Mouse (Mus musculus) midbrain, embryonic 14.5 days (tissue): ENCODE measurements around the gene Vezt. TPM values are rescaled to one million over a fixed set of nuclear protein-coding genes. Genes with fewer than 3 reads are reported as not detected.

Experiments used
- ATAC-seq: fragments of 200-750 bp; cut with Nextera tagmentation; 2 replicates; pipeline ENCODE4 v1.8.0; 2017; ENCODE audit warnings: moderate number of reproducible peaks, moderate library complexity; ENCODE audit not compliant: low FRiP score, low TSS enrichment
- DNase-seq: peaks from one replicate; pipeline ENCODE4 v3.0.0-alpha.2; 2015
- H3K27ac ChIP-seq: fragments of 300-500 bp; sonication (generic); replicated peaks from 2 replicates; pipeline ENCODE4 v1.5.1; 2014; ENCODE audit warnings: mild to moderate bottlenecking, low read depth, low read length, moderate library complexity
- H3K27me3 ChIP-seq: fragments of 300-500 bp; sonication (generic); 2 replicates; pipeline ENCODE4 v1.6.1; 2014; ENCODE audit warnings: low read length, control low read depth, mixed read lengths; ENCODE audit not compliant: control insufficient read depth, insufficient read depth
- H3K36me3 ChIP-seq: fragments of 300-500 bp; sonication (generic); 2 replicates; pipeline ENCODE4 v1.6.1; 2014; ENCODE audit warnings: low read length, control low read depth; ENCODE audit not compliant: control insufficient read depth, insufficient read depth
- H3K4me1 ChIP-seq: fragments of 300-500 bp; sonication (generic); 2 replicates; pipeline ENCODE4 v1.6.1; 2014; ENCODE audit warnings: mild to moderate bottlenecking, antibody characterized with exemption, low read length, control low read depth; ENCODE audit not compliant: control insufficient read depth, insufficient read depth
- H3K4me2 ChIP-seq: fragments of 300-500 bp; sonication (generic); 2 replicates; pipeline ENCODE4 v1.6.1; 2014; ENCODE audit warnings: mild to moderate bottlenecking, low read length, moderate library complexity
- H3K4me3 ChIP-seq: fragments of 300-500 bp; sonication (generic); replicated peaks from 2 replicates; pipeline ENCODE4 v1.5.1; 2014; ENCODE audit warnings: low read depth, low read length
- H3K9ac ChIP-seq: fragments of 300-500 bp; sonication (generic); replicated peaks from 2 replicates; pipeline ENCODE4 v1.6.1; 2014; ENCODE audit warnings: mild to moderate bottlenecking, low read length, moderate library complexity
- H3K9me3 ChIP-seq: fragments of 300-500 bp; sonication (generic); 2 replicates; pipeline ENCODE4 v1.6.1; 2016; ENCODE audit warnings: low read length, control low read depth, mixed read lengths; ENCODE audit not compliant: control insufficient read depth
- WGBS: fragments of 180-500 bp; shearing (Covaris S2); extraction: QIAGEN DNeasy Blood & Tissue Kit; methylation state at CpG from one replicate; pipeline ENCODE4 v1.1.7; 2014; 5-methylcytosine and 5-hydroxymethylcytosine counted together
- polyA plus RNA-seq: library from polyadenylated mRNA; unstranded; fragments of >200 nt; fragmentation: Nextera tagmentation; extraction: Ambion mirVana; gene quantifications from 2 replicates; pipeline ENCODE4 v1.2.1, GENCODE M21; 2014

Gene Vezt
- polyA plus RNA-seq, 1 experiment from 2014 or later: 74.8 TPM

- WGBS: 68% methylated on average over 3 of the region's 3 CpGs
- no peak for ATAC-seq
- Histone ChIP-seq H3K4me2 (no peak overlapping the region), H3K36me3 (no peaks in the 10 kb centered on the region), H3K27me3 (no peaks in the 10 kb centered on the region), H3K4me1 (no peaks in the 10 kb centered on the region), H3K9me3 (no peaks in the 10 kb centered on the region), H3K9ac (no peak overlapping the region), H3K27ac (no peak overlapping the region), H3K4me3 (no peak overlapping the region)
- DNase-seq: no peak
These were observed 31.3 kb upstream of the Vezt start for GRCm38 (mm10) chr10:94066896-94067295.

DNA sequence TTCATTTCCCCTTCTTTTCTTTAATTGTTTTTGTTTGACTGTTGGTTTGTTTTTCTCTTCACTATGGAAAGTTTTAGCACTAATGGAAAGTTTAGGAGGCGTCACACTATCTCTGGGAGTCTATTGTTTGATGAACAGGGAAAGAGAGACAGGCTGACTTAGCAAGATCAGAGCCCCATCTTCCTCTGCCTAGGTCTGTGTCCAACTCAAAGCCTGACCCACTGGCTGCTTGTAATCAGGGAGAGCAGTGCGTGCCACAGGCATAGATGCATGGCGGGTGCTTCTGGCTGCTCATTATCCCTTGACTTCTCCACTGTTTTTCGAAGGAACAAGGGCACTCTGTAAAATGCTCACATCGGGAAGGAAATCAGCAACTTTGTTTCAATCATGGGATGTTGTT is 26.7 kb upstream of the Vezt start:
- no peak overlapping the region for H3K27ac ChIP-seq
- ATAC-seq (no peak), DNase-seq (no peak)
- H3K9ac ChIP-seq: no peak overlapping the region
- H3K36me3 ChIP-seq: no peaks in the 10 kb centered on the region
- no peak overlapping the region for H3K4me3 ChIP-seq
- no peaks in the 10 kb centered on the region for H3K4me1 ChIP-seq
- 61% methylated on average over 5 of the region's 5 CpGs for WGBS
- H3K4me2 ChIP-seq: no peak overlapping the region
- H3K9me3 ChIP-seq: no peaks in the 10 kb centered on the region
- H3K27me3 ChIP-seq: no peaks in the 10 kb centered on the region

DNA sequence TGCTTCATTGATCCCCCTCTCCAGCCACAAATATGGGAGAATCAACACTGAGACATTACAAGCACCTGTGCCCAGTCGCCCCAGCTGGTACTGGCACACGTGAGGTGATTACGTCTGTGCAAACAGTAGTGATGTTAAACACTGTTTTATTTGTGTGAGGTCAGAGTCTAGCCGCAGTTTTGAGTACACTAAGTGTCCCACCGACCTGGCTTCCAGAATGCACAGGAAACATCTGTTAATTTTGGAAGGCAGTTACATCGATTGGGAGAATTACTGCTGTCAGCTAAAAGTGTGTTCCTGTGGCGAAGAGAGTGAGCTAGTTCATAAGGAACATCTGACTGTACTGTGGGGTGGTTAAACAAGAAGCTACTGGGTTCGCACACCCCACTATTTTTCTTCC is 24.6 kb upstream of the Vezt start:
- no peaks in the 10 kb centered on the region for H3K36me3 ChIP-seq
- H3K4me2 ChIP-seq: no peak overlapping the region
- ATAC-seq (no peak), DNase-seq (no peak)
- H3K9me3 ChIP-seq: no peaks in the 10 kb centered on the region
- no peak overlapping the region for H3K27ac ChIP-seq
- no peak overlapping the region for H3K9ac ChIP-seq
- no peak overlapping the region for H3K4me3 ChIP-seq
- H3K4me1 ChIP-seq: no peaks in the 10 kb centered on the region
- 92% methylated on average over 8 of the region's 8 CpGs for WGBS
- no peaks in the 10 kb centered on the region for H3K27me3 ChIP-seq

DNA sequence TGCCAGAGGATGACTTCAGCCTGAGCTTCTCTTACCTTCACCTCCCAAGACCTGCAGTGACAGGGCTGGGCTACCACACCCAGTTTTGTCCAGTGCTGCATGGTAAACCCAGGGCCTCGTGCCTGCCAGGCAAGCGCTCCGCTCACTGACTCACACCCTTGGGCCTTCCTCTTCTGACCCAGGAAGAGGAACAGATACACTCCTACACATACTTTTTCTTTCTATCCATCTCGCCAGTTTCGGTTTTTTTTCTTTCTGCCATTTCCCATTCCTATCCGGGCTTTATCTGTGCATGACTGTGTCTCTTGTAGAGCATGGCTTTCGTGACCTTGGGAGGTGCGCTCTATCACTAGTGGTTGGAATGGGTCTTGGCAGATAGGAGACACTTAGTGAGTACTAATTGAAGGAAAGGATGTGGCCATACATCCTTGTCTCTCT is 24.0 kb upstream of the Vezt start:
- no peak overlapping the region for H3K4me3 ChIP-seq
- H3K4me2 ChIP-seq: no peak overlapping the region
- no peak overlapping the region for H3K27ac ChIP-seq
- no peaks in the 10 kb centered on the region for H3K9me3 ChIP-seq
- no peaks in the 10 kb centered on the region for H3K36me3 ChIP-seq
- WGBS: 95% methylated on average over 8 of the region's 8 CpGs
- DNase-seq (no peak), ATAC-seq (no peak)
- H3K9ac ChIP-seq: no peak overlapping the region
- no peaks in the 10 kb centered on the region for H3K4me1 ChIP-seq
- H3K27me3 ChIP-seq: no peaks in the 10 kb centered on the region

DNA sequence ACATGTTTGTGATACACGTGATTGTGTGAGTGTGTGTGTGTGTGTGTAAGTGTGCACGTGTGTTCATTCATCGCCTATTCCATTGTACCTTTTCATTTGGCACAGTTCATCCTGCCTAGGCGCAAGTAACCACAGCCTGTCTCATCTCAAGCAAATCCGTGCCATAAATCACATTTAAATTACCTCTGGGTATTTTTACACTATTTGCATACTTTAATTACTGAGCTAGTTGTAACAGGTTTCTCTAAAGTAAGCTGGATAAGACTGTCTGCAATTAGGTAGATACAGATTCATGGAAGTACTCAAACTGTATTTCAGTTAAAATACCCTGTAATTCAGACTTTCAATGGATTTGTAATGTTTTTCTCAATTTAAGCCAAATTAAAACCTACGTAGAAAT is 20.9 kb upstream of the Vezt start:
- DNase-seq (no peak), ATAC-seq (no peak)
- H3K4me3 ChIP-seq: no peak overlapping the region
- no peaks in the 10 kb centered on the region for H3K36me3 ChIP-seq
- no peaks in the 10 kb centered on the region for H3K9me3 ChIP-seq
- no peak overlapping the region for H3K27ac ChIP-seq
- H3K27me3 ChIP-seq: no peaks in the 10 kb centered on the region
- H3K4me2 ChIP-seq: no peak overlapping the region
- 85% methylated on average over 6 of the region's 6 CpGs for WGBS
- H3K4me1 ChIP-seq: no peaks in the 10 kb centered on the region
- H3K9ac ChIP-seq: no peak overlapping the region

GRCm38 (mm10) chr10:94050736-94051135 is 15.1 kb upstream of the Vezt start:
- Histone ChIP-seq H3K4me2 (no peak overlapping the region), H3K27me3 (no peaks in the 10 kb centered on the region), H3K4me1 (no peaks in the 10 kb centered on the region), H3K4me3 (no peak overlapping the region), H3K9me3 (no peaks in the 10 kb centered on the region), H3K27ac (no peak overlapping the region), H3K36me3 (no peaks in the 10 kb centered on the region), H3K9ac (no peak overlapping the region)
- 95% methylated on average over 5 of the region's 5 CpGs for WGBS
- ATAC-seq: no peak
- DNase-seq: no peak

GRCm38 (mm10) chr10:94049121-94049520 is 13.5 kb upstream of the Vezt start:
- Histone ChIP-seq H3K27ac (no peak overlapping the region), H3K4me2 (no peak overlapping the region), H3K4me3 (no peak overlapping the region), H3K36me3 (peaks cover 6% of the 10 kb centered on the region; the same call in 1 of the 2 replicates), H3K9ac (no peak overlapping the region), H3K27me3 (no peaks in the 10 kb centered on the region), H3K9me3 (no peaks in the 10 kb centered on the region), H3K4me1 (no peaks in the 10 kb centered on the region)
- DNase-seq (no peak), ATAC-seq (no peak)
- WGBS: 83% methylated on average over 8 of the region's 8 CpGs

- 78% methylated on average over 10 of the region's 10 CpGs for WGBS
- Histone ChIP-seq H3K9me3 (no peaks in the 10 kb centered on the region), H3K27me3 (no peaks in the 10 kb centered on the region), H3K36me3 (peaks cover 6% of the 10 kb centered on the region; the same call in 1 of the 2 replicates), H3K9ac (no peak overlapping the region), H3K4me2 (no peak overlapping the region), H3K4me1 (no peaks in the 10 kb centered on the region), H3K27ac (no peak overlapping the region), H3K4me3 (no peak overlapping the region)
- ATAC-seq: no peak
- DNase-seq: no peak
These were observed 12.4 kb upstream of the Vezt start for GRCm38 (mm10) chr10:94047845-94048559.

DNA sequence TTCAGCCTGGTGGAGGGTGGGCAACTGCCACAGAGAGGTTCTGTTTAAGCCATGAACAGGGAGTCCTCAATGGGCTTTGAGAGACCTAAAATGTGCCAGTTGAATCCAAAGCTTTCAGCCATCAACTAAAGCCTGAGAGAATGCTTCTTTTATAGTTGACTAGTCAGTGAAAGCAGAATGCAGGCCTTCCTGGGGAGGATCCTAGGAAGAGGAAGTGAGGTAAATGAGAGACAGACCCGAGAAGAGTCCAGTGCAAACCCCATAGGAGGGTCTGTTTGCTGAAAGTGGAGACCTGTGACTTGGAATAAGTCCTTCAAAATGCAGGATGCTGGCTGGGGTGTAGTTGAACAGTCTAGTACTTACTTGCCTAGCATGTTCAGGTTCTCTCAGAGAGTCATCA is 11.4 kb upstream of the Vezt start:
- DNase-seq: no peak
- H3K9ac ChIP-seq: no peak overlapping the region
- H3K4me3 ChIP-seq: no peak overlapping the region
- no peak for ATAC-seq
- no peak overlapping the region for H3K27ac ChIP-seq
- WGBS: 58% methylated on average over 1 of the region's 1 CpGs
- H3K4me2 ChIP-seq: no peak overlapping the region
- no peaks in the 10 kb centered on the region for H3K27me3 ChIP-seq
- H3K4me1 ChIP-seq: no peaks in the 10 kb centered on the region
- no peaks in the 10 kb centered on the region for H3K9me3 ChIP-seq
- H3K36me3 ChIP-seq: peaks cover 6% of the 10 kb centered on the region; the same call in 1 of the 2 replicates
